Mouse (Mus musculus): ENCODE measurements at regions not wholly inside any gene's neighbourhood (a gene's known extent, or its start where the extent isn't known, plus 50 kb on each side); places are given as distances from the start of the nearest gene placed in this dataset.

DNA sequence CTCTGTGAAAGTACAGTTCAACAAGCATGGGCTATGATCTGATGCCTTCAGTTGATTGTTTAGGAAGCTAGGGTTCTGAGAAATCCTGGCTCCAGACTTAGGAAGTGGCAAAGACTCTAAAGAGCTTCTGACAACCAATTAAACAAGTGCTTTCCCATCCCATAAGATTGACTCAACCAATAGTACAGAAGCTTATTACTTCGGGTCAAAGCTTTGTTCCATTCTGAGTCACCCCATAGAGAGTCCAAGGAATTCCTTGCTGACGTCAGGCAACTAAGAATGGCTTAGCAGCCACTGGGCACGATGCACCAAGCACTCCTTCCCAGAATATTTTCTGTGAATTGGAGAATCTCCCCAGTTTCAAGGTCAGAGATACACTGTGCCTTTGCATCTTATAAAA is 59.0 kb upstream of the Ntm start:
- no peak for DNase-seq

DNA sequence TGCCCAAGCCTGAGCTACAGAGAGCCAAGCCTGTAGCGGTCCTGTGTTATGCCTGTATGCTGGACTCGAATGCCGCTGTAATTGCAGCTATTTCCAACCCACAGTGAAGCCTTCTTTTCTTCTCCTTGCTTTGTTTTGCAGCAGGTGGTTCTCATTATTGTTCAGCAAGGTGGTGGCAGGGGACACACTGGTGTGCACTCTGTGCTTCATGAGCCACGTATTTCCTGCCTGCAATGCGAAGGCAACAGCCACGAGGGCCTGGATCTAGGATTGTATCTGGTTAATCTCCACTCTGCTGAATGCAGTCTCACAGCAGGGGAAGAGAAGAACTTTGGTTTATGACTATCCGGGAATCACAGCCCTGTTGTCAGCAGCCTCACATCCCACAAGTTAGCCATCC is 62.3 kb upstream of the Ntm start:
- no peak for DNase-seq

DNA sequence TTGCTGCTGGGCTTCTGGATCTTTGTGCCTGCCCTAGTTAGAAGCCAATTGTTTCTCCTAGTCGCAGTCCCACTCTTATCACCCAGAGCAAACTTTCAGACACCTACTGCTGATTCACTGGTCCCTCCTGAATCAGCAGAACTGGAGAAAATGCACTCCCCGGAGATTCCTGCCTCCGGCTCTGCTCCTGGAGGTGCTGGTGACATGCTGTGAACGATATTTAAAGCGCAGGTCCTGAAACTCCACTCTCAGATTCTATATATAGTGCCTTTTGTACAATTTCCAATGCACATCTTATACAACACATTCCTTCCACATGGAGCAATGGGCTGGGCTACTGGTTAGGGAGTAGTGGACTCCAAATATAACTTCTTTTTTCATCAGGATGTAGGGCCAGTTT is 64.0 kb upstream of the Ntm start:
- DNase-seq: no peak

DNA sequence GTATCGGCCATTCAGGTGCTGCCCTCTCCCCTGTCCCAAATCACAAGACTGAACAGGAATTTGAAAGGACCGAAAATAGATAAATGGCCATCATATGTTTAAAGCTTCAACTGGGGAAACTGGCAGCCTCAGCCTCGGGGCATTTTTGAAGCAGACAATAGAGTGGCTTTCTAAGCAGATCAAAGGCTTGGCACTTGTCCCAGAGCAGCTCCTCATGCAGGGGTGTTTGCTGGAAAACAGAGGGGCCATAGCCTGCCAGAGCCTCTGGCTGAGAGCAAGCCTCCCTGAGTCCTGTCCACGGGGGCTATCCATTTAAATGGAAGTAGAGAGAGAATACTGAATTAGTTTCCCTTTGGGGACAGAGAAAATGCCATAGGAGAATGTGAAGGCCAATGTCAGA is 77.5 kb upstream of the Ntm start:
- no peak for DNase-seq

DNA sequence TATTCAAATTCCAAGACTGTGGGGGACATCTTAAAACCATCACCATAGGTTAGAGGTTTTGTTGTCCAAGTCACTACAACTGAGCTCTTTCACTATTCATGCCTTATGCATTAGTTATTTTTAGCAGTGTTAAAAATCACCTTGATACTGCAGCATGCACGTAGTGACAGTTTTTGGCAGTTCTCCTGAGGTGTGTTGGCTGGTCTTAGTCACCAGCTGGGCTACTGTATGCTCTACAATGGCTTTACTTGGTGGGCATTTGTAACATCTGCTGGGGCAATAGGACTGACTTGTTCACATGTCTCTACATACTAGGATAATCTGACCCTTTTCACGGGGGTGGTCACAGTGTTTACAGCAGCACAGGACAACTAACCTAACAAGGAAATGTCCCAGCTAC is 101.6 kb upstream of the Ntm start:
- DNase-seq: no peak

DNA sequence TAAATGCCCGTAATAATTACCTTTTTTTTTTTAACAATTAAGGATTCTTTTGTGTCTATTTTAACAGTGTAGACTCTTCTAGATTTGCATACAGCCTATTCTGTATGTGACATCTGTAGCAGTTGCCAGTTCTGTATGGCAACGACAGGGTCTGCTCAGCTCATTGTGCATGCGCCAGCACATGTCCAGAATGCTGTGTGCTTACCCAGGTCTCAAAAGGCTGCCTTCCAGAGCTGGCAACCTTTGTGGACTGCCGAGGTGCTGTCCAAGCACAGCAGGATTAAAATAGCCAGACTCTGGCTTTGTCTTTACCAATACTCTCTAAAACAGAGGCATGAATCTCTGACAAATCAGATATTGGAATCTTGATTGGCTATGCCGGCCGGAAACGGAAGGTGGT is 105.0 kb upstream of the Ntm start:
- DNase-seq: no peak

DNA sequence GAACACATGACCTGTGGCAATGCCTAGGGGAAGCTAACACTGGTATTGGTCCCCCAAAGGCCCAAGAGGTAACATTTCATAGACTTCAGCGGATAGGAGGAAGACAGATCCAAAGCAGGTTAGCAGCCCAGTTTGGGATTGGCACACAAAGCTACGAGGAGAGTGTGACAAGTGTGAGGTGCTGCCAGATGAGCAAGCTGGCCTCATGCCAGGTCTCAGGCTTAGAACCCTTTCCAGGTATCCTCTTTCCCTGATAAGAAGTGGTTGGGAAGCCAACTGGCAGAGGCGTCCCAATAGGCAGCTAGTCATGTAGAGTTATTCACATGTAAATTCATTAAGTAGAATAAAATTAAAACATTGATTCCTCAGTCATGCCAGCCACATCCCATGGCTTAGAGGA is 112.3 kb upstream of the Ntm start:
- no peak for DNase-seq

DNA sequence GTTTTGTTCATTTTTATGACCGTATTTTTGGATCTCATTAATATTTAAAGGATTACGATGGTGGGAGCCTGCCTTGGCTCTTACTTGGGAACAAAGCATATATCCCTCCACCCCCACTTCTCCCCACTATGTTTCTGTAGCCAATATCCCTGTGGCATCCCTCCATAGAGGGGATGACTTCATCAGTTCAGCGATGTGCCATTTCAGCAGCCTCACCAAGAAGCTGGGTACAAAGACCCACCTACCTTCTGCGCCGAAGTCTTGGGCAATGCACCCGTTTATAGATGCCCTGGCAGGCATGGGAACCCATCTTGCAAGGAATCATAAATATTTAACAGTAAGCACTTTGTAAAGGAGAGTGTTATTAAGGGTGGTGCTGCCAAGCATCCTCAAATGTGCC is 113.1 kb upstream of the Ntm start:
- no peak for DNase-seq

DNA sequence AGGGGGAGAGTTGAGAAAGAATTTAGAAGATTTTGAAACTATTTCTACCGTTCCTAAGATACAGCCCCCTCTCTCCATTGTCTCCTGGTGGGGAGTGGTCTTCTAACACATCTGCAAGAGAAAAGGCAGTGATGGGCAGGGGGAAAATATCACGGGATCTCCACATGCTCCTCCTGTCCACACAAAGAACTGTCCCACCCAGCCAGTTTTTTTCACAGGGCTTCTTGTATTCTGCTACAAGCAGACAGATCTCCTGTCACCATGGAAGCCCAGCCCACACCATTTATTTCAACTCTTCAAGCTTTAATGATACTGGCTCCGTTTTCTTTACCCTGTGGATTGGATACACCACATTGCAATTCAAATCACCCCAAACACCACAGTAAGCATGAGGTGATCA is 113.5 kb upstream of the Ntm start:
- no peak for DNase-seq

DNA sequence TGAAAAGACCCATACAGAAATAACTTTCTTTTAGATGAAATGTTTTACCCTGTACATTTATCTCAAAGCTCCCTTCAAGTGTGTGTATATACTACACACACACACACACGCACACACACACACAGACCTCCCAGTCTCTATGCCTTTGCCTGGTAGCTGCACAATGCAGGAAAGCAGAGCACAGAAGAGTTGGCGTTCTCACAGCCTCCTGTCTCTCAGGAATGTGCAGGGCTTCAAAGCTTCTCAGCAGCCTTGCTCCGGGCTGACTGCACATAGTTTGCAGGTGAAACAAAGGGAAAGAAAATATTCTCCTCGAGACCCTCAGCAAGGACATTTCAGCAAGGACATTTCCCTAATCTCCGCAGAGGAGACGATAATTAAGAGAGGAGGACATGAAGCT is 139.0 kb upstream of the Ntm start:
- DNase-seq: no peak

DNA sequence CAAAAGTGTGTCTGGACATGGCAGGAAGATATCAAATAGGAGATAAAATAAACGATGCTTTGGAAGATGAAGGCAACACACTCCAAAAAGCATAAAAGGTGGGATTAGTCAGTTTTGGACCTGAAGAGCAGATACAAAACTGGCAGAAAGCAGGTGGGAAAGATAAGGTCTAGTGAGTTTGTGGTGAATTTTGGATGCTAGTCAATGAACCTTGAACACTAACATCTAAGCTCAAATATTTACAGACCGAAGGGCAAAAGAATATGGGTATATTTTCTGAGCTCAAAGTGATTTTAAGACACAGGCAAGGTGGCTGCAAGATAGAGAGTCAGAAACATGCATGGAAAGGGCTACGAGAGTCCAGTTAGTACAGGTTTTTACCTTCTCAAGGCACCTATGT is 159.4 kb upstream of the Ntm start:
- DNase-seq: no peak

DNA sequence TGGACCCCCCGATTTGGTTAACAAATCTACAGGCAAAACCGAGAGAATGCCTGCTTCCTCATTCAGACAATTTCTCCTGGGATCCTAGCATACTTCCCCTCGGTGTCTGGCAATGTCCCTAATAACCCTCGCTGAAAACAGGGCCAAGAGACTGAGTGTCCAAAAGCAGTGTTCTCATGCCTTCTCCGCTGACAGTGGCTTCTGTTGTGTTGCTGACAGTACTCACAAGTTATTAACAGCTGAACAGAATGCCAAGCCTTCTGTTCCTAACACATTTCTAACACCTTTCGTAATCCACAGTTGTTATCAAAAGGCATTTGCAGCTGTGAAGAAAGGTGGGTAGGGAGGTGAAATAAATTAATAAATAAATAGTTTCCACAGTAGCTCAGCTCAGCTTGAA is 166.2 kb upstream of the Ntm start:
- DNase-seq: no peak

DNA sequence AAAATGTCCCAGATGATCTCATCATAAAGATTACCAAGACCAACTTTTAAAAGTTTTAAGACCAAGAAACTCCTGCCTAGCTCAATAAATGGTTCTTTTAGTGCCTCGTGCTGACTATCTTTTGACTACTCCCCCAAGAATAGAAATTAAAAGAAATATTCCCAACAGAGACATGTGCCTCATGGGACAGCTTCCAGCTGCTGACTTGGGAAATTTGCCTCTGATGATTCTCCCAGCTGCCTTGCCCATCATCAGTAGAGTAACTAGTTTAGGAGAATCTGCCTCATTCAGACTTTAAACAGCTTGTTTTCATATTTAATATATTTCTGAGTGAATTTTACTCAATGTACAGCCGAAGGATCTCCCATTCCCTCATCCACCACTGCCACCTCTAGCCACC is 168.7 kb upstream of the Ntm start:
- no peak for DNase-seq

DNA sequence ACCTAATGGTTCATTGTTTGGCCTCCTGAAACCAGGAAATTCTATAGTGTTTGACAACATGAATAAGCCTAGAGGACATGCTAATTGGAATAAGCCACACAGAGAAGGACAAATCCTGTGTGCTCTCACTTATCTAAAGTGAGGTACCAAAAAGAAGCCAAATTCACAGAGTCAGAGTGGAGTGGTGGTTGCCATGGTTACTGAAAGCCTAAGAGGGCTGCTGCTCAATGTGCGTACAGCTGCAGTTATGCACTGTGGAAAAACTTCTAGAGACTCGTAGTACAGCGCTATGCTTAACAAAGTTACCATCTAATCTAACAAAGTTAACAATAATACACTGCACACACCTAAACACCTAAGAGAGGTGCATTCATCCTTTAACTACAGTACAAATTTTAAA is 171.4 kb upstream of the Ntm start:
- no peak for DNase-seq

DNA sequence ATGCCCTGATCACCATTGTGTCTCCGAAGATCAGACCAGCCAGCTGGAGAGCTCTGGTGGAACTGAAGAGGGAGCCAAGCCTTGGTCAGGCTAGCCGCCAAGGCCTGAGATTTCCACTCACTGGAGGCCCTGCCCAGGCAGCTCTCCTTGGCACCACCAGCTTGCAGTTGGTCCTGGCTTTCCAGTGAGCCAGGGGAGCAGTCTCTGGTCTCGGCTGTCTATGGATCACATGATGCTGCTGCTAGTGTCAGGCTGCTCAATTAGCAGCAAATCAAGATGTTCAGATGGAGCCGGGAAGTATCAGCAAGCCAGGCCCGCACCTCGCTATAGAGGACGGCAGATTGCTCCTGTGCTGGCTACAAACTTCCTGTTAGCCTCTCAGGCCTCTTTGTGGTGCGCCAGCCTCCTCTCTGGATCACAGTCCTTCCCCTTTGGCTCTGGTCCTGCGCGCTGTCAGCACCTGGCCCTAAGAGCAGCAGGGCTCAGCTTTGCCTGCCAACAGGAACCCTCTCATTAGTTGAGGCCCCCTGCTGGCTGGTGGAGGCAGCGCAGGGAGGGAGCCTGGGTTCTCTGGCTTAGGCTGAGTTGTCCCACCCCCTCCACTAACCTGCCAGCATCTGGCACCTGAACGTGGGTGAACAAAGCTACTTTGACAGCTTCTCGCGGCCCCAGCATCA is 174.8 kb upstream of the Ntm start:
- DNase-seq: no peak

DNA sequence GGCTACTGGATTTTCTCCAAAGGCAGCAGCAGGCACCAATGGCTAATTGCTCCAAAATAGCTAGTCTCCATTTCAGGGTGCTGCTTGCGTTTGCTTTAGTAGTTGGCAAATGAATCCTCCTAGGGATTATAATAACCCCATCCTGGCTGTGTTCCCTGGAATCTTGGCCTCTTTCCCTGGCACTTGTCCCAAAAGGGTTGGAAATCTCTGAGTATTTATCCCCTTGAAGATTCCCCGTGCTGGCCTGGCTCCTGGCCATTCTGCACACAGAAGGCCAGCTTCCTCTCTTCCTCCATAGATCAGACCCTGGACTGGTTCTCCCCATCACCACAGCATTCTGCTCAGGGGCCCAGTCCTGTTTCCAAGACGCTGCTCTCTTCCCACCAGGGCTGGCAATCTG is 177.2 kb upstream of the Ntm start:
- no peak for DNase-seq

DNA sequence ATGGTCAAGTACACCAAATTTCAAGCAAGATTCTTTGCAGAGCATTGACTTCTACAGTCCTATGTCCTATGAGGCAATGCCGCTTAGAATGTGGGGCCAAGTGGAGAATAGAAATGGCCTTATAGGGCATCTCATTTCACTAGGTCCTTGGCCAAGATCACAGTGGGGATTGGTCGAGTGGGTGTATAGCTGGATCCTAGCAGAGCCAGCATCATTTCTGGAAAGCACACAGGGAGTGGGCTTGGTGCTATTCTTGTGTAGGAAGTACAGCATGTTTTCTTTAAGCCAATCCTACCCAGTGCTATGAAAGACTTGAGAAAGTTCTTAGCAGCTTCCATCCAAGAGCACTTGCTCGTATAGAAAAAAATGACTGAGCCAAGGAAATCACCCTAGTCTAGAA is 178.2 kb upstream of the Ntm start:
- no peak for DNase-seq

DNA sequence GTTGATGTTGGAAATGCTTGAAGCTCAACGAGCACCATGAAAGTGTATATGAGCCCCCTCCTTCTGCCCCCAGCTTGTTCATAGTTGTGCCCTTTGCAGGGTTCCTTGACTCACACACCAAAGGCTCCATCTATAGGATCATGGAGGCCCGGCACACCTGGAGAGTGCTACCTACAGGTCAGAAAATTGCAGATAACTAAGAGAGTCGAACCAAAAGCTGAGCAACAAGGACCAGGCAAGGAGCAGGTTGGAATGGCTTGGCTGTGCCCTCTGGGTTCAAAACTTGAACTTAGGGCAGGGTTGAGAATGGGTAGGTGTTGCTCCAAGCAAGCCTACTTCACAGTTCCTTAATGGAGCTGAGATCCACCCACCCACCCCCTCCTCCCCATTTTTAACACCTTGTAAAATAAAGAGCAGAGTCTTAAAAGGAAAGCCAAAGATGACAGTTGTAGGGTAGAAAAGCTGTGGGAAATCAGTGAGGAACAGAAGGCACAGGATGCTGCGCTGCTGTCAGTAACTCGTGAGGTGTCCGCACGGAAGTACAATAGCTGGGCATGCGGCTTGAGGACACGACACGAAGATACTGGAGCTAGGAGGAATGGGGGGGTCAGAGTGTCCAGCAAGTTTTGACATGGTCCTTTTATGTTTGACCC is 180.0 kb upstream of the Ntm start:
- DNase-seq: no peak

DNA sequence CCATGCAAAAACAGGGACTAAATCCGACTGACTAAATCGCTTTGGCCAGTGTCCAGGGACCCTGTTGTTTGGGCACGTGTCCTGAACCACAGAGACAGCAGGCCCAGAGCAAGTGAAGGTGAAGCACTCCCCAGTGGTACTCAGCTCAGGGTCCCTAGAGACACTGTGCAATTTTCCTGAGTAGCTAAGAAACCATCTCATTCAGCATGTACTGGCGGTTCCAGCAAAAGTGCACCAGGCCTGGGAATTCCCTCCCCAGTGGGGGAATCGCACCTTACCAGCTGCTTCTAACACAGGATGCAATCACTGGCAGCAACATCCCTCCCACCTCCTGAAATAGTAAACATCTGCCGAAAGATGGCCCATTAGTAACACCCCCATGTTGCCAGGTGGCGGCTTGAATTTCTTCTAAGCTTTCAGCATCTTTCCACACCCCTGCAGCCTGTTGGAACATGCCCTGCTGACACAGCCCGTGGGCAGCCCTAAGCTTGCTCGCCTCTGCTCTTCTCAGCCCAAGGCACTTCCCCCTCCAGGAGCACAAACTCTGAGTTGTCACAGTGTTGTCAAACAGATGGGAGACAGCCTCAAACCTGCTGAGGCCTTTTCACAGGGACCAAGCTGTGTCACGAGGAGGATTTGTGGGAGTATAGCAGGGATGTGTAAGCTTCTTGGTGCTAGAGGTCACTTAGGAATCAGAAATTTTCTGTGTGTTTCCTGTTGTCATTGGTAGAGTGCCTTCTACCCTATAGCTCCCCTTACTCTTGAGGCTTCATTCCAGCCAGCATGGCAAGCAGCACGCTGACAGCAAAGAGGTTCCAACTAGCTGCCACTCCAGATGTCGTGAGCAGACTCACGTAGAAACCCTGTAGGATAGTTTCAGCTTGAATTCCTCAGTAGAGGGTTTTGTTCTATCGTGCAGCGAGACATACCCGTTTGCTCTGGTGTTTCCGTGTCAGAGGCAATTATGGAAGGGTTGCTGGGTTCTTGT is 186.8 kb upstream of the Ntm start:
- DNase-seq: no peak

DNA sequence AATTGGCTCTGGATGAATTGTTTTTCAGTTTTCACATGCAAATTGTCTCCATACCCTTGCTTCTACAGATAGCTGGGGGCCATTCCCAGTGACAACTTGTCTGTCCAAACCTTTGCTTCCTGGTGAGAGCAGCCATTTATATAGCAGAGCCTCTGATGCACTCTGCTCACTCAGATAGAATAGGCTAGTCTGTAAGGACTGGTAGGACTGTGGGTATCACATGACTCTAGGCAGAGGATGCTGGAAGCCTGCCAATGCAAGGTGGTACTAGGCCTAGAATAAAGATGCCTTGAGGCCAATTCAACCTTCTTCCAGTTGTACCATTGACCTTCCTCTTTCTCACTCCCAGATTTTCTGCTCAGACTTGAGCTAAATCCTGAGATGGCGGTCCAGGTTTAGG is 188.2 kb upstream of the Ntm start:
- no peak for DNase-seq

DNA sequence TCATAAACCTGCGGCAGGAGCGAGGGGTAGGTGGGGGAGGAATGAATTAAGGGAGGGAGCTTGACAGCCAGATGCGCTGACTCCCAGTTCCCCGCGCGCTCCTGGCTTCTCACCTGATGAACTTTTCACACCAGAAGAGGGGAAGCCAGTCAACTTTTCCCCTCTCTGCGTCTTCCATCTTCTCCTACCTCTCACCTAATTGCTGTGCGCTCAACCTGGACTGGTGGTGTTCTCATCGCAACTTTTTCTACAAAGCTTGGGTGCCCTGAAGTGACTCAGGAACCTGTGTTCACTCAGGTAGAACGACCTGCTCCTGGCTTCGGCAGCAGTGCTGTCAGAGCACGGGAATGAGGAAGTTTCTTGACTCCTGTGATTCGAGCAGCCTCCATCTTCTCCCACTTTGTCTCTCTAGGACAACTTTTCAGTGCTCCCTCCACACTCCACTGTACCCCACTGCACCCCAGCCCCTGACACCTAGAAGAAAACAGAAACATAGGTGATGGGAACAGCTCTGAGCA is 203.4 kb upstream of the Ntm start:
- DNase-seq: no peak

DNA sequence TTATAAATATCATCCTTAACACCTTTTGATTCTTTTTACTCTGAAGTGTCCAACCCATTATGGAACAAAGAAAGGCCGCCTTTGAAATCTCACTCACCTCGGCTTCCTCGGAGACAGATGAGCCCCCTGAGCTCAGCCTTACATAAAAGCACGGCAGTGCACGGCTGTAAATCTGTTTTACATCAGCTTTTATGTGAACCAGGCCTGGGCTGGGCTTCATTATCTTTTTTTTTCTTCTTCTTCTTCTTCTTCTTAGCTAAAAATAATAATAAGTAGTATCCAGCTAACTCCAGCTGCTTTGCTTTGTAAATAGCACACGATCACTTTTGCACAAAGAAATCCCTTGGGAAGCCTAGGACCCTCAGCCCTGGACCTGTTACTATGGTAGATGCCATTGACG is 204.3 kb upstream of the Ntm start:
- DNase-seq: no peak

DNA sequence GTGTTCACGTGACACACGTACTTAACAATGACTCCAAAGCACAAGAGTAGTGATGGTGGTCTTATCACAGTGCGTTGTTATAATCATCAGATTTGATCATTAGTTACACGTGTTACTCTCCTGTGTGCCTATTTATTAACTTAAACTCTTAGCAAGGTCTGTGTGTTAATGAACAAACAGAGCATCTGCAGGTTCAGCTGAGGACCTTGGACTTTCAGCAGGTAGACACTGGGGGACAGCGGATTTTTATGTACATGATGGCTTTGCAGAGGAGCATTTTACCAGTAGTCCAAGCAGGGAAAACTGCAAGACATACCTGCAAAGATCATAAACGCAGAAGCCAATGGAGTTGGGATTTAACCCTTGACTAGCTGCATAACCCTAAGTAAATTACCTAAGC is 211.7 kb upstream of the Ntm start:
- no peak for DNase-seq

DNA sequence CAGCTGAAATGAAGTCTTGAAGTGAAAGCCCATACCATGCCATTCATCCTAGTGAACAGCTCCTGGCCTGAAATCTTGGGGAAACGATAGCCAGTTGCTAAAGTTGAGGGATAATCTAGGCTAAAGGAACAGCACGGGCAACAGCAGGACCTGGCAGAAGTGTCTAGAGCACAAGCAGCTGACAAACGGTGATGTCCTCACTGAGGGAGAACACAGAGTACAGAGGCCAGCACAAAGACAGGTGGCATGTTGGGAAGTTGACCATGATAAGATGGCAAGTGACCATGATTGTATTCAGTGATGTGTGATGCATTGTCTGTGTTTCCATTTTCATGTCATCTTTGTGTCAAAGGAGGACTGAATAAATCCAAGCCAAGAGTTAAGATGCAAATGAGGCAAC is 212.4 kb upstream of the Ntm start:
- no peak for DNase-seq

All from thymus, postnatal 25 days (tissue).